Mouse (Mus musculus): ENCODE results near the gene Esp34. TPM values are rescaled to one million over a fixed set of nuclear protein-coding genes. Genes with fewer than 3 reads are reported as not detected.

The Esp34 gene
- not detected in 2 replicates for polyA plus RNA-seq (2012; rRNA removed)

DNA sequence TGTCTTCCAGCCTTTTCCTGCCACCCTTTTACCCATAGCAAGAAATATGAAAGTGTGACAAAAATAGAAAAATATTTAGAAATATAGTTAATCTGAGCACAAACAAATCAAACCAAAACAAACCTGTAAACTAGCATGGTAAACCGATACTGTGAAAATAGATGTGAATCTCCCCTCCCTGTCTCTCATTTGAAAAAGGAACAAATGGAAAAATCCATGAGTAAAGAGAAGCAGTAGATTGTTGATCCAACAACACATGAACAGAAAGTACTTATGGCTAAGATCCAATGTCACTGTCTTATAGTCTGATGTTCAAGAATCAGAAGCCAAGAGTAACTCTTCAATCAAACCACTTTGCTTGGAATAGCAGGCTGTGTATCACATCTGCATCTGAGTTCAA lies at the start of gene Esp34:
Esp34 (plus strand) TSS at position 301 of the 400 bp plus-strand sequence.
- no peak for DNase-seq (ENCODE audit: extremely low spot score in 1 of 2, low spot score in 1 of 2)

DNA sequence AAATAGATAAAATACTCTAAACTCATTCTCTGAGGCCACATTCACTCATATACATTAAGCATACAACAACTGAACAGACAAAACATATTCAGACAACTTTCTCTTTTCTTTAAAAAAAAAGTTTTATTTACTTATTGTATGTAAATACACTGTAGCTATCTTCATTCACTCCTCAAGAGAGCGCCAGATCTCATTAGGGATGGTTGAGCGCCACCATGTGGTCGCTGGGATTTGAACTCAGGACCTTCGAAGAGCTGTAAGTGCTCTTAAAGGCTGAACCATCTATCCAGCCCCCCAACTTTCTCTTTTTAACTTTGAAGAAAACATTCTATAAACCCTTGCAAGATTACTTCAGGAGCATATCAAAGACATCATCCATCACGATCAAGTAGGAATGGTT lies 8.5 kb downstream of the Esp34 start:
- DNase-seq (ENCODE audit: extremely low spot score in 1 of 2, low spot score in 1 of 2), result no peak

Other genes starting within 250 kb of the Esp34 start
- gene Olfr137, start 246.6 kb upstream of the Esp34 start, polyA plus RNA-seq (2012; rRNA removed), result not detected in 2 replicates
- gene Olfr136, start 224.4 kb upstream of the Esp34 start, polyA plus RNA-seq (2012; rRNA removed), result 0.06 TPM in 1 of 2 replicates, not detected in the other
- not detected in 2 replicates for gene Esp36, start 134.0 kb upstream of the Esp34 start, polyA plus RNA-seq (2012; rRNA removed)
- not detected in 2 replicates for gene Esp31, start 85.3 kb downstream of the Esp34 start, polyA plus RNA-seq (2012; rRNA removed)

Measured in frontal cortex, adult 2 months (tissue).